Mouse (Mus musculus) R1 (cell line): ENCODE results near the gene Kcnj11.

Source experiments
- DNase-seq: peaks from one replicate; pipeline ENCODE4 v3.0.0-alpha.2; 2018; ENCODE audit warnings: low read depth, low spot score

Kcnj11 gene

GRCm38 (mm10) chr7:46049981-46050380 is 50.6 kb downstream of the Kcnj11 start:
- DNase-seq: no peak

DNA sequence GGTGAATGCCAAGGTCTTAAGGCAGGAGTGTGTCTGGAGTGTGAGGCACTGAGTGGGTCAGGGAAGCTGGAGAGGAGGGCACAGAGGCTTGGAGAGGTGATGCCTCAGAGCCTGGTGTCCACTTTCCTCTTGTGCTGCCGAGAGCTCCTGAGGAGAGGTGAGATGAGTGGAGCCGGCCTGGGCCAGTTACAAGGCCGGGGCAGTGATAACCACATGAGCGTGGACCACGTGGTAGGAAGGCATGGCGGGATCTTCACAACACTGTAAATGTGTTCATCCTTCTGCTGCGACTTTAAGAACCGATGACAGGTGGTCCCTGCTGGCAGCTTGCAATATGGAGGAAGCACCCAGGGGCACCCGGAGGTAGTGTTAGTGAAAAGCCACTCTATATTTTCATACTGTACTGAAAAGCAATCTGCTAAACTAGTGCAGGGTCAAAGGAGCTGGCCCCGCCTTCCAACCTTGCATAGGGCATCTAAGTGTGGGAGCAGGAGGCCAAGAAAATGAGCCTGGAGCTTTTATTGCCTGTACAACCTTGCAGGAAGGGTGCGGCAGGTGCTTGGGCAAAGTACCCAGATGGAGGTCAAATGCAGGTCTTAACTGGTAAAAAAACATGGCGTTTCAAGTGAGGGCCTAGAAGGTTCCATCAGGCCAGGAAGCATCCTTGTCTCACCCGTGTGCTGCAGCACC is 52.5 kb downstream of the Kcnj11 start:
- no peak for DNase-seq

GRCm38 (mm10) chr7:46045882-46046281 is 54.7 kb downstream of the Kcnj11 start:
- DNase-seq: no peak

GRCm38 (mm10) chr7:46044106-46044505 is 56.5 kb downstream of the Kcnj11 start:
- no peak for DNase-seq
